Mouse (Mus musculus): ENCODE measurements around the gene Tacc2.

Gene Tacc2

GRCm38 (mm10) chr7:130764160-130764559 is 186.9 kb downstream of the Tacc2 start:
- DNase-seq (ENCODE audit: low read depth, low spot score): no peak

DNA sequence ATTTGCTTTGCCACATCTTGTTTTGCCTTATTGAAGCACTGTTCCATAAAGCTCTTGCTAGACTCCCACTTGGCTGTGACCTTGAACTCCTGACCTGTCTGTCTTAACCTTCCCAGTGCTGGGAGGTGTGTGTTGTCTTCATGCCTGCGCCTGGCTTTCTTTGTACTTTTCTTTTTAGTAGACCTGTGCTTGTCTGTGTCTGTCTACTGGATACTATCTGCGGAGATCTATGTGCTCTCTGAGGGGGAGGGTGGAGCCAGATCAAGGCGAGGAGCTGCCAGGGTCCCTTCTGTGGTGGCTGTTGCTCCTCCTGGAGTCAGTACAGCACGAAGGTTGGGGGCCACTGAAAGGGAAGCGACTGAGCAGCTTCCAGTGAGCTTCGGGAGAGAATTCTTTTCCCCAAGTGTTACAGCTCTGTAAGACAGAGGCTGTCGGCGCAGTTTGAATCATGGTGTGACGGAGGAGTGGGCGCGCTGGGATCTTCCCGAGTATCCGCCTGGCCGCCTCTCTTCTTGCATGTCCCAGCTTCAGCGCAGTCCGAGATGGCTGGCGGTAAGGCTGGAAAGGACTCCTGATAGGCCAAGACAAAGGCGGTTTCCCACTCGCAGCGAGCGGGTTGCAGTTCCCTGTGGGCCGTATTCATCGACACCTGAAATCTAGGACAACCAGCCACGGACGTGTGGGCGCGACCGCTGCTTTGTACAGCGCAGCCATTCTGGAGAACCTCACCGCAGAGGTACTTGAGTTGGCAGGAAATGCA is 189.4 kb downstream of the Tacc2 start:
- DNase-seq (ENCODE audit: low read depth, low spot score): peak; percentile 74

- peak; percentile 43 for DNase-seq (ENCODE audit: low read depth, low spot score)
Observed at GRCm38 (mm10) chr7:130768151-130768550, 190.9 kb downstream of the Tacc2 start.

- DNase-seq (ENCODE audit: low read depth, low spot score): peak; percentile 90
Observed at GRCm38 (mm10) chr7:130770707-130771106, 193.5 kb downstream of the Tacc2 start.

- DNase-seq (ENCODE audit: low read depth, low spot score): peak; percentile 81
Observed at GRCm38 (mm10) chr7:130773171-130773830, 196.1 kb downstream of the Tacc2 start.

- DNase-seq (ENCODE audit: low read depth, low spot score): no peak
Observed at GRCm38 (mm10) chr7:130773914-130774630, 196.8 kb downstream of the Tacc2 start, which contains the start of gene Btbd16. Gene Btbd16 (plus strand): TSS chr7:130774069.

- no peak for DNase-seq (ENCODE audit: low read depth, low spot score)
Observed at GRCm38 (mm10) chr7:130780866-130781419, 203.7 kb downstream of the Tacc2 start.

DNA sequence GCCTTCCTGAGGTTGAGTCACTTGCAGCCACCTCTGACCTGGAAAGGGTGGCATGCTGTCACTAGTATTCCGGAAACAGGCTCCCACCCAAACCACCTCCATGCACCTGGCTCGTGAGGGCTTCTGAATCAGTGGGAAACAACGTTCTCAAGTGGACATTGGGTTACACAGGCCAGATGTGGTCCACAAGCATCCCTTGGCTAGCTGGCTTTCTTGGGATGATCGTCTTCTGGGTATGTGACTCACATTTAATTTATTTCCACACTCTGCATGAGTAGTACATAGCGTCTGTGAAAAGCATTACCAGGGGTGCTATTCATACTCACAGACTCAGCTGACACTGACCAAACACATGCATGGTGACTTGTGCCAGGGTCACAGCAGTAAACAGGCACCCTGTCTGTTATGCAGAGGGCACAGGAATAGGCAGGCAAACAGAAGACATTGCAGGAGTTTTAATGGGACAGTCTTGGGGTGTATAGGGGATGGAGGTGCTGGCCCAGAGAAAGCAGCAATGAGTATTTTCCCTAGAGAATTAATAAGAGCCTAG is 205.3 kb downstream of the Tacc2 start:
- DNase-seq (ENCODE audit: low read depth, low spot score): no peak

- no peak for DNase-seq (ENCODE audit: low read depth, low spot score)
Observed at GRCm38 (mm10) chr7:130785923-130786575, 208.8 kb downstream of the Tacc2 start.

- DNase-seq (ENCODE audit: low read depth, low spot score): no peak
Observed at GRCm38 (mm10) chr7:130786708-130787107, 209.5 kb downstream of the Tacc2 start.

- no peak for DNase-seq (ENCODE audit: low read depth, low spot score)
Observed at GRCm38 (mm10) chr7:130787537-130787936, 210.3 kb downstream of the Tacc2 start.

- peak; percentile 72 for DNase-seq (ENCODE audit: low read depth, low spot score)
Observed at GRCm38 (mm10) chr7:130788950-130789349, 211.7 kb downstream of the Tacc2 start.

DNA sequence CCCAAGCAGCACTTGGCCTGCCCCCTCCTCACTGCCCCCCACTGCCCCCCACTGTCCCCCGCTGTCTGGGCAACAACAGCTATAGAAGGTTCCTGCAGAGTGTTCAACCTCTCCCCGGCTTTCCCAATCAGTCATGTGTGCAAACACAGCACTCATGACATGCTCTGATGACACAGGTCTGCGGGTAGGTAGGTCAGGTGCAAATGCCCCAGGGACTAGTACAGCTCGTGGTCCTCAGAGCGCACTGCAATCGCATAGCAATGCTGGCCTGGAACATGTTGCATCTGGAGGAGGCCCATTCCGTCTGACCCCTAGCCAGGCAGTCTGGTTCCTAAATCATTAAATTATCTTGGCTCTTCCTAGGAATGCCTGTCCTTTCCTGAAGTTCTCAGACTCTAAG is 212.2 kb downstream of the Tacc2 start:
- no peak for DNase-seq (ENCODE audit: low read depth, low spot score)

GRCm38 (mm10) chr7:130793671-130794070 is 216.4 kb downstream of the Tacc2 start:
- no peak for DNase-seq (ENCODE audit: low read depth, low spot score)

GRCm38 (mm10) chr7:130796786-130797185 is 219.5 kb downstream of the Tacc2 start:
- DNase-seq (ENCODE audit: low read depth, low spot score): peak; percentile 89

DNA sequence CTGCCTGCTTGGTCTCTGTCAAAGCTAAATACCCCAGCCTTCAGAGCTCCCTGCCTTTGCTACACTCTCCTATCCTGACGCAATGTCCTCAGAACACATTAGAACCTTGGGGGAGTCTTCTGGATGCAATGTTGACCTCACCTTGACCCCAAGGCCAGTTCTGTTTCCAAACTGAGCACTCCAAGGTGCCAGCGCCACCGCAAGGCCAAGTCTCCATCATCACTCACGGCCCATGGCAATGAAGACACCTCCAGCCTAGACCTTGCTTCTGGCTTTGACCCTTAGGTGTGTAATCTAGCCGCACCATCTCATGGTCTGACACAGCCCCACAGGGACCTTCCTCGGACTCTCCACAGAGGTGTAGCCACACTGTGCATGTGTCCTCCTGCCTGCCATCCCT is 220.3 kb downstream of the Tacc2 start:
- no peak for DNase-seq (ENCODE audit: low read depth, low spot score)

DNA sequence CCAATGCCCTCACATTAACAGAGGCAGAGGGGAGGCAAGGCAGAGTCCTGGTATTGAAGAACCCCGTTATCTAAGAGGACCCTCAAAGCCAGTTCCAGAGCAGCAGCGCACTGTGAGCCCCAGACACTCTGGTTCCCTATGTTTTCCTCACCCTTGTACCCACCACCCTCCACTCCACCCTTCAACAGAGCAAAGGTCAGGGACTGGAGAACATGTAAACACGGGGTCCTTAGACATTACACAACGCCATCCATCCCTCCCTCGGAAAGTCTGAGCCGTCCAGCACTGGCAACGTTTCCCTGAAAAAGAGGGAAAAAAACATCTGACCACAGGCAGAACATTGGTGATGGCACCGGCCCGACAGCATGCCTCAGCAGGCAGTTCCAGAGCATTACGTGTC is 222.2 kb downstream of the Tacc2 start:
- DNase-seq (ENCODE audit: low read depth, low spot score): no peak

DNA sequence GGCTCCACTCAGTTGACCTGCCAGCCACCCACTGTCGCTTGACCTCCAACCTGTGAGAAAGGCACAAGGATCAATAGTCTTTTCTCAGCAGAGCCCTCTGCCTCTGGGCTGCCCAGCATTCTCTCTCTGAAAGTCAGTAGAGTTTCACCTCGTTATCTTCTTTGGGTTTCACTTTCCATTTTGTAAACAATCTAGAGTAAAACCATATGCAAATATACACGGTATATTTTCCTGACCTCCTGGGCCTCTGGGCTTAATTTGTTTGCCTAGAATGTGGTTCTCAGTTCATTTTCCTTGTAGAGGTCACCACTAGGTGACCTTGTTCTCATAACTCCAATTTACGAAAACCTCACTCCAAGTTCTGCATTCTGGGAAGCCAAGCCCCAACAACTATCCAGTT is 223.4 kb downstream of the Tacc2 start:
- no peak for DNase-seq (ENCODE audit: low read depth, low spot score)

DNA sequence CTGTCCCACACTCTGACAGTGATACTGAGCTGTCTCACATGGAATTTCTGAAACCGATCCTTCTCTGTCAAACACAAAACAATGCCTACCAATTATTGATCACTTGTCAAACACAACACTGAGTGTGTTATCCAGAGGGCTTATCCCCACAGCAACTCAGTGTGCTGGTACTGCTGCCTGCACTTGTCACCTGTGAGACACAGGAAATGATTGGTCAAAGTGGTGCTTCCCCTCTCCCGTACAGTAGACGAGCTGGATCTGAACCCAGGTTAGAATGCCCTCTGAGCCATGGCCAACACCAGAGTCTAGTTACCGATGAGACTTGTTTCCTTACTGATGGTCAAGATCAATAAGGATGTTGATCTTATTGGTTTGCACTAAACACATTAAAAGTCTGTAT is 224.6 kb downstream of the Tacc2 start:
- DNase-seq (ENCODE audit: low read depth, low spot score): no peak

- DNase-seq (ENCODE audit: low read depth, low spot score): no peak
Observed at GRCm38 (mm10) chr7:130803251-130803825, 226.1 kb downstream of the Tacc2 start.

DNA sequence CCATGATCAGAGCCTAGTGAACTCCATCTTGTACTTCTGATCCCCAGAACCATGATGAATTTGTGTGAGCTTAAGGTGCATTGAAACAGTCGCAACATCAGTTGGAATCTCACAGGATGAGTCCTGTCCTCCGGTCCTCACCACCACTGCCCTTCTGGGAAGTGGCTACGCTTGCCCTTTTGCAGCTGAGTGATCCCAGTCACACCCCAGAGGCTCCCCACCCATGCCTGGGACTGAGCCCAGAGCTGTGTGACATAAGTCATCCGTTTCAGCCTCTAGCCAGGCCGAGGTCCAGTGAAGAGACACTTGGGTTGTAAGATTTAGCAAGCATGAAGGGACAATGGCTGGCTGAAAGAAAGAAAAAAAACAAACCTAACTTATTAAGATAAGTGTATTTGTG is 227.8 kb downstream of the Tacc2 start:
- no peak for DNase-seq (ENCODE audit: low read depth, low spot score)
